In the genomic region with DNA sequence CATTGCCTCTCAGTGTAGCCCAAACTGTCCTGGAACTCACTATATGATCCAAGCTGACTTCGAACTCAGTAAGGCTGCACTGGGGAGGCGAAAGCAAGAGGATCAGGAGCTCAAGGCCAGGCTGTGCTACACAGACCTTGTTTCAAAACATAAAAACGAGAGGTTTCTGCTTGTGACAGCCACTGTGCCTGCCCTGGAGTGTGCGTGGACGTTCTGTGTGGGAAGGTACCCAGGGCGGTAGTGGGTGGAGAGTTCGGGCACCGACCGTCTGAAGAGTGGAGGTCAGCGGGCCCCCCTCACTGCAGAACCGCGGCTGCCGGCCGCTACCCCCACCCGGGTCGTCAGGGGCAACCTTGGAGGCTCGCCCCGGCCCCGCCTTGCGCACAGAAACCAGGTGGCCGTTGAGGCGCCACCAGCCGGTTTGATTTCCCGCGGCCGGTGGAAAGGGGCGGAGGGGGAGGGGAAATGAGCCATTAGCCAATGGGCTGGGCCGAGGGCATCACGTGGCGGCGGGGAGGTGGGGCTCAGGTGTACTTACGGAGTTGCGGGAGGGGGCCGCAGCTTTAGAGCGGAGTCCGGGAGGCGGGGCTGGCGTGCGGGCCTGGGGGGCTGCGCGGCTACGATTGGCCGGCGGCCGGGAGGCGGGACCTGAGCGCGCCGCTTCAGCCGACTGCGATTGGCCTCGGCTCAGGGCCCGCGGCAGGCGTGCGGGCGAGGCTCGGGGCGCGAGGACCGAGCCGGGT, we compare ENCODE assay signal across 8 mouse cellular contexts. TPM values are rescaled to one million over a fixed set of nuclear protein-coding genes. Genes with fewer than 3 reads are reported as not detected.
DNase-seq lines count a peak whose midpoint lies in the region; ATAC-seq lines count a peak whose summit lies in the region.

A gene (plus strand): TSS at position 660 of the 743 bp plus-strand sequence.

- no peak within 1 kb of the TSS for H3K27ac ChIP-seq in heart, embryonic 12.5 days (ENCODE audit: poor library complexity, severe bottlenecking)
- peak within 1 kb of the TSS; percentile 54; the same call in 1 of the 2 replicates for H3K27ac ChIP-seq in kidney, embryonic 16.5 days (ENCODE audit: low read length)
- H3K27ac ChIP-seq in liver, embryonic 11.5 days (ENCODE audit: low read depth, low read length) = no peak within 1 kb of the TSS
- no peak within 1 kb of the TSS for H3K27ac ChIP-seq in stomach, embryonic 14.5 days (ENCODE audit: low read length)

- no peaks in the 10 kb centered on the region for H3K36me3 ChIP-seq in heart, embryonic 12.5 days
- H3K36me3 ChIP-seq in kidney, embryonic 16.5 days (ENCODE audit: insufficient read depth, low read length) = no peaks in the 10 kb centered on the region
- no peaks in the 10 kb centered on the region for H3K36me3 ChIP-seq in liver, embryonic 11.5 days (ENCODE audit: control insufficient read depth, insufficient read depth, low read length)
- no peaks in the 10 kb centered on the region for H3K36me3 ChIP-seq in stomach, embryonic 14.5 days (ENCODE audit: control insufficient read depth, insufficient read depth, low read length)

- H3K4me2 ChIP-seq in heart, embryonic 12.5 days = peak within 1 kb of the TSS; percentile 98
- H3K4me2 ChIP-seq in kidney, embryonic 16.5 days (replicated peaks; ENCODE audit: low read depth, low read length) = peak within 1 kb of the TSS; percentile 99
- peak within 1 kb of the TSS; percentile 90 for H3K4me2 ChIP-seq in liver, embryonic 11.5 days
- H3K4me2 ChIP-seq in stomach, embryonic 14.5 days (replicated peaks; ENCODE audit: low read depth, low read length) = peak within 1 kb of the TSS; percentile 99

- peak within 1 kb of the TSS; percentile 75 for H3K9ac ChIP-seq in heart, embryonic 12.5 days
- peak within 1 kb of the TSS; percentile 70 for H3K9ac ChIP-seq in kidney, embryonic 16.5 days (replicated peaks; ENCODE audit: low read length)
- H3K9ac ChIP-seq in liver, embryonic 11.5 days (ENCODE audit: low read depth, low read length) = peak within 1 kb of the TSS; percentile 34
- H3K9ac ChIP-seq in stomach, embryonic 14.5 days (replicated peaks; ENCODE audit: low read depth, low read length) = peak within 1 kb of the TSS; percentile 48; the same call in 1 of the 2 replicates

- WGBS in heart, embryonic 12.5 days = 2% methylated on average over 60 of the region's 62 CpGs
- WGBS in kidney, embryonic 16.5 days = 1% methylated on average over 52 of the region's 62 CpGs
- 1% methylated on average over 53 of the region's 62 CpGs for WGBS in liver, embryonic 11.5 days
- WGBS in stomach, embryonic 14.5 days = 2% methylated on average over 51 of the region's 62 CpGs

- no peaks in the 10 kb centered on the region for H3K9me3 ChIP-seq in heart, embryonic 12.5 days (replicated peaks)
- H3K9me3 ChIP-seq in kidney, embryonic 16.5 days (ENCODE audit: low read length) = no peaks in the 10 kb centered on the region
- H3K9me3 ChIP-seq in liver, embryonic 11.5 days (ENCODE audit: control insufficient read depth, low read length) = no peaks in the 10 kb centered on the region
- H3K9me3 ChIP-seq in stomach, embryonic 14.5 days (ENCODE audit: control insufficient read depth, low read depth, low read length) = no peaks in the 10 kb centered on the region

- peak; percentile 83 for ATAC-seq in CD4-positive, CD25-positive, alpha-beta regulatory T cell, adult 4 months
- peak; percentile 77 for ATAC-seq in erythroid progenitor cell, adult 5-6 weeks (replicated peaks; ENCODE audit: low FRiP score, poor library complexity, severe bottlenecking)
- peak; percentile 94 for ATAC-seq in heart, embryonic 12.5 days (ENCODE audit: insufficient number of reproducible peaks, low FRiP score)
- ATAC-seq in kidney, embryonic 16.5 days (ENCODE audit: low FRiP score, low TSS enrichment) = peak; percentile 87
- ATAC-seq in liver, embryonic 11.5 days (replicated peaks; ENCODE audit: low FRiP score) = peak; percentile 80
- peak; percentile 91 for ATAC-seq in stomach, embryonic 14.5 days (ENCODE audit: insufficient number of reproducible peaks, insufficient read depth, low FRiP score, low read depth)

- H3K4me1 ChIP-seq in heart, embryonic 12.5 days (replicated peaks) = peaks cover 28% of the 10 kb centered on the region
- H3K4me1 ChIP-seq in kidney, embryonic 16.5 days (ENCODE audit: insufficient read depth, low read length) = peaks cover 31% of the 10 kb centered on the region
- peaks cover 19% of the 10 kb centered on the region for H3K4me1 ChIP-seq in liver, embryonic 11.5 days (replicated peaks; ENCODE audit: control insufficient read depth, insufficient read depth, low read length)
- peaks cover 16% of the 10 kb centered on the region; the same call in 1 of the 2 replicates for H3K4me1 ChIP-seq in stomach, embryonic 14.5 days (ENCODE audit: control insufficient read depth, insufficient read depth, low read length)

- H3K27me3 ChIP-seq in heart, embryonic 12.5 days (replicated peaks) = peaks cover 44% of the 10 kb centered on the region
- peaks cover 10% of the 10 kb centered on the region for H3K27me3 ChIP-seq in kidney, embryonic 16.5 days (ENCODE audit: insufficient read depth, low read length)
- peaks cover 58% of the 10 kb centered on the region for H3K27me3 ChIP-seq in liver, embryonic 11.5 days (replicated peaks; ENCODE audit: control insufficient read depth, insufficient read depth, low read length)
- H3K27me3 ChIP-seq in stomach, embryonic 14.5 days (ENCODE audit: control insufficient read depth, insufficient read depth, low read length) = no peaks in the 10 kb centered on the region

- H3K4me3 ChIP-seq in heart, embryonic 12.5 days = peak within 1 kb of the TSS; percentile 59
- H3K4me3 ChIP-seq in kidney, embryonic 16.5 days (ENCODE audit: low read length) = peak within 1 kb of the TSS; percentile 58
- H3K4me3 ChIP-seq in liver, embryonic 11.5 days (ENCODE audit: low read depth, low read length) = peak within 1 kb of the TSS; percentile 43
- H3K4me3 ChIP-seq in stomach, embryonic 14.5 days (ENCODE audit: low read depth, low read length) = peak within 1 kb of the TSS; percentile 54

- DNase-seq in brain, embryonic 18.5 days (ENCODE audit: low read depth, low spot score) = peak; percentile 85
- DNase-seq in liver, embryonic 11.5 days (ENCODE audit: low spot score) = peak; percentile 88
- DNase-seq in naive thymus-derived CD4-positive, alpha-beta T cell, adult 2 months (ENCODE audit: low read depth) = peak; percentile 84

RNA-seq across cellular contexts. Expression of the gene that starts here (rescaled TPM):
- polyA plus RNA-seq in CD4-positive, CD25-positive, alpha-beta regulatory T cell, adult 4 months (2017; shearing (Covaris generic)) = not detected
- not detected in 2 replicates for total RNA-seq in erythroid progenitor cell, adult 5-6 weeks (2015; ENCODE audit: low replicate concordance)
- 3.9 TPM in 1 of 2 replicates, not detected in the other for total RNA-seq in erythroid progenitor cell, adult 5-6 weeks (2017; ENCODE audit: low replicate concordance)
- polyA plus RNA-seq in heart, embryonic 12.5 days (2016; fragmentation: Nextera tagmentation; extraction: Ambion mirVana) = 2.0 and 2.6 TPM in 2 replicates
- polyA plus RNA-seq in kidney, embryonic 16.5 days (2015; fragmentation: Nextera tagmentation; extraction: Ambion mirVana) = 7.0 and 10.3 TPM in 2 replicates
- polyA plus RNA-seq in liver, embryonic 11.5 days (2014; fragmentation: Nextera tagmentation; extraction: Ambion mirVana) = 1.3 and 1.7 TPM in 2 replicates
- 6.6 and 8.9 TPM in 2 replicates for polyA plus RNA-seq in stomach, embryonic 14.5 days (2014; fragmentation: Nextera tagmentation; extraction: Ambion mirVana)

Comparison
In these comparisons a context has a peak if more than half of its experiments do, and no peak if none do; other contexts are left out.
1. Peak in ATAC-seq in CD4-positive, CD25-positive, alpha-beta regulatory T cell, adult 4 months; RNA of the gene not detected or under 1 TPM.